Mouse (Mus musculus) right cerebral cortex, postnatal 25 days (tissue): ENCODE measurements around the gene AI413582.

Experiments
- DNase-seq: peaks from one replicate; pipeline ENCODE4 v3.0.0; 2022

AI413582 gene

GRCm38 (mm10) chr17:27578487-27578886 lies 12.9 kb upstream of the AI413582 start:
- DNase-seq, result no peak

DNA sequence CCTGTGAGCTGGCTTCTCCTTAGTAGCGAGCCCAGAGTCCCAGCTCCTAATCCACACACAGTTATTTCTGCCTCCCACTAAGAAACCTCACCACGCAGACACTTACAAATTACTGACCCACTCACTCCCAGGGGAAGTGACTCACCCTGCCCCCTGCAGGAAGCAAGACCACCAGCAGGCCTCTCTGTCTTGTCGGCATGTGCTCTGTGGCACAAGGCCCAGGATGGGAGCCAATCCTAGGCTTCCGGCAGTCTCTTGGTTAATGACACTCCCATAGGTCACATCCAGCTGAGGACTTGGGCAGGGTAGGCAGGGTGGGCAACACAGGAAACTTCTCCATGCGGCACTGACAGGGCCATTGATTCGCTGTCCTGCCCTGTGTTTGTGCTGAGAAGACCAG lies 11.9 kb upstream of the AI413582 start:
- no peak for DNase-seq

DNA sequence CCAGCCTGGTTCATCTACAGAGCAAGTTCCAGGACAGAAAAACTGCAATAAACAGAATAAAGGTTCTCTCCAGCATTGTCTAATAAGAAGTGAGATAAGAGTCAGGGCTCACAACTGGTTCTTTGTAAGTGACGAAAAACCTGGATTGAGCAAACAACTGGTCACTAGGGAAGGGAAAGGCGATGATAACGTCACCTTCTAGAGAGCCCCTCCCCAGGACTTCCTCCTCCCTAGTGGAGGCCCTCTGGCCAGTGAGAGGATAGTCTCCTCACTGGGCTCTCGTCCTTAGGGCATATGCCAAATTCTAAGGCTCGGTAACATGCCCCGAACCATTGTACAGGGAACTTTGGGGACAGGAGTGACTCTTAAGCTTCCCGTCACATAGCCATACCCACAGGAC lies 10.5 kb upstream of the AI413582 start:
- DNase-seq, result no peak

- DNase-seq, result no peak
Observed at GRCm38 (mm10) chr17:27575116-27575776, 9.7 kb upstream of the AI413582 start.

GRCm38 (mm10) chr17:27574470-27575115 lies 9.0 kb upstream of the AI413582 start:
- peak; percentile 65 for DNase-seq

DNA sequence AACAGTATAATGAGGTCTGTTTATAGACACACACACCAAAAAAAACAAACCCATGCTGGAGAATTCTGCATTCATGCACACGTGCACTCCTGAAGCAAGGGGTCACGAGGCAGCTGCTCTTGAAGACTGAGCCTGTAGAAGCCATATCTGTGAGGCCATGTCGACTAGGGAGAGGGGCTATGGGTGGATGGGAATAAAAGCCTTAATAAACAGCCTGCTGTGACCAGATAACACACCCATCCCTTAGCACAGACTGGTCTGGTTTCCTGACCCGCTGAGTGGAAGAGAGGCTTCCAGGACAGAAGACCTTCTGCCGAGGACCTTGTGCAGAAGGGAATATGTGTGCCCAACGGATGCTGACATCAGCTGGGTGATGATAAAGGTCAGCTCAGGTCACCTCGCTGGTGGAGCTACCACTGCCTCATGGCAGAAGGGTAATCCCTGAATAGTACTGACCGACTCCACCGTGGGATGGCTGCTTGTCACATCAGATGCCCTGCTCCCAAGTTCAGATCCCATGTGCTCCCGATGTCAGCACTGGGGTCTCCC lies 8.3 kb upstream of the AI413582 start:
- DNase-seq, result no peak

- DNase-seq, result no peak
Observed at GRCm38 (mm10) chr17:27571315-27571714, 5.8 kb upstream of the AI413582 start.

GRCm38 (mm10) chr17:27568228-27568627 lies 2.7 kb upstream of the AI413582 start:
- no peak for DNase-seq

DNA sequence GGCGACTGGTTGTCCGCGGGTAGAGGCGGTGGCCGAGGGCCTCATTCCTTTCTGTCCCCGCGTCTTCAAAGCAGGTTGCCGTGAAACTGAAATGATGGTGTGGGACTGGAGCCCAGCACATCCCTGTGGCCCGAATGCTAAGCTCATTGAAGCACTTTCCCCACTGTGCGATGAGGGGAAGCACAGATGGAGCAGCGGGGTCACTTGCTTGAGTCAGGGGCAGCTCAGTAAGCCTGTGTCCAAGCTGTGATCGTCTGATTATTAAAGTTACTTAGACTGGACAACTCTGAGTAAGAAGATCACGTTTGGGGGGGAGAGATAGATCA lies 349 bp upstream of the AI413582 start:
- DNase-seq, result no peak

GRCm38 (mm10) chr17:27564391-27565162 lies 979 bp downstream of the AI413582 start:
- DNase-seq, result no peak

GRCm38 (mm10) chr17:27563771-27564244 lies 1.7 kb downstream of the AI413582 start:
- DNase-seq, result no peak

GRCm38 (mm10) chr17:27561809-27562526 lies 3.6 kb downstream of the AI413582 start:
- peak; percentile 79 for DNase-seq

DNA sequence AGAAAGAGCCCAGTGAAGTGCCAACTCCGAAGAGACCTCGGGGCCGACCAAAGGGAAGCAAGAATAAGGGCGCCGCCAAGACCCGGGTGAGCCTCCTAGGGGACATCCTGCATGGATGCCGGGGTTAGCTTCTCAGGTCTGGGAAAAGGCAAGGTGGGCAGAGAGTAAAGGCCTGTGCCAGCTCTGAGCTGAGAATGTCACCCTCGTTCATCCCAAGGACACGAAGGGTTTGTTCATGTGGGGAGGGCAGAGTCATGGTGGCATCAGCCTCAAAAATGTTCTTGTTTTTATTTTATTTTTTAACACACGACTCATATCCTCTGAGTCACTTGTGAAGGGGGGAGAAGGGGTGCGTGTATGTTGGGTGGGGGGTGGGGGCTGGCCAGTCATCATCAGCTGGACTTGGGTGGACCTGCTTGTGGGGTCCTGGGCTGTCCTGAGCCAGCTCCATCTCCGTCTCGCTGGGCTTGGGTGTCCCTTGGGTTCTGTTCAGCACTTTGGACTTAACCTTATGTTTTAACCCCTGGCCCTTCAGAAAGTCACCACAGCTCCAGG lies 4.6 kb downstream of the AI413582 start:
- no peak for DNase-seq

- DNase-seq, result no peak
Observed at GRCm38 (mm10) chr17:27559596-27559995, 6.0 kb downstream of the AI413582 start.

- no peak for DNase-seq
Observed at GRCm38 (mm10) chr17:27558845-27559244, 6.7 kb downstream of the AI413582 start.

- no peak for DNase-seq
Observed at GRCm38 (mm10) chr17:27557927-27558661, 7.5 kb downstream of the AI413582 start.

DNA sequence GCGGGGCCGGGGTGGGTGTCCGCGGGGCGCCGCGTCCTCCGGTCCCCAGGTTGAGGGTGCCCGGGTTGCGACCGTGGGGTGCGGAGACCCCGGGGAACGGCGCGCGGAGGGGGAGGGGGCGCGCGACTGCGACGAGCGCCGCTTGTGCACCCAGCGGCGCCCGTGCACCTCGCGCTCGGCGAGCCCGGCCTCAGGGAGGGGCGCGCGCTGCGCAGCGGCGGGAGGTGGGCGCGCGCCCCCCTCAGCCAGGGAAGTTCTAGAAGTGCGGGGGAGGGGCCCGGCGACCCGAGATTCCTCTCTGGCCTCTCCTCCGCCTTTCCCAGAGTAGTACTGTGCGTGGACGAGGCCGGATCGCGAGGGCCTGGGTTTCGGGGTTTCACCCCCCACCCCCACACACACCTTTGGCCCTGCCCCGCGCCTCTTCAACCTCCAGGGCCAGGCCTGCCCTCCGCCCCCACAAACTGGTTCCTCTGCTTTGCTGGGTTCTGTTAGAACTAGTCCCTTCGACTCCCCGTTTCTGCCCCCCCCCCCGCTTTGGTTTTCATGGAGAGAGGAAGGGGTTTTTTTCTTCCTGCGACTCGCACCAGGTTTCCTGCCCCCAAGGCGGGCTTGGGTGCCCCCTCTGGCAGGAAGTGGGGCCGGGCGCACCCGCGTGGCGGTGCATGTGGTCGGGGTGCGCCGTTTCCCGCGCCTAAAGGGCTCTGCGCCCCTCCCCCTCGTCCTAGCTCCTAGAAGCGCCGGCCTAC lies 8.2 kb downstream of the AI413582 start:
- DNase-seq, result no peak

DNA sequence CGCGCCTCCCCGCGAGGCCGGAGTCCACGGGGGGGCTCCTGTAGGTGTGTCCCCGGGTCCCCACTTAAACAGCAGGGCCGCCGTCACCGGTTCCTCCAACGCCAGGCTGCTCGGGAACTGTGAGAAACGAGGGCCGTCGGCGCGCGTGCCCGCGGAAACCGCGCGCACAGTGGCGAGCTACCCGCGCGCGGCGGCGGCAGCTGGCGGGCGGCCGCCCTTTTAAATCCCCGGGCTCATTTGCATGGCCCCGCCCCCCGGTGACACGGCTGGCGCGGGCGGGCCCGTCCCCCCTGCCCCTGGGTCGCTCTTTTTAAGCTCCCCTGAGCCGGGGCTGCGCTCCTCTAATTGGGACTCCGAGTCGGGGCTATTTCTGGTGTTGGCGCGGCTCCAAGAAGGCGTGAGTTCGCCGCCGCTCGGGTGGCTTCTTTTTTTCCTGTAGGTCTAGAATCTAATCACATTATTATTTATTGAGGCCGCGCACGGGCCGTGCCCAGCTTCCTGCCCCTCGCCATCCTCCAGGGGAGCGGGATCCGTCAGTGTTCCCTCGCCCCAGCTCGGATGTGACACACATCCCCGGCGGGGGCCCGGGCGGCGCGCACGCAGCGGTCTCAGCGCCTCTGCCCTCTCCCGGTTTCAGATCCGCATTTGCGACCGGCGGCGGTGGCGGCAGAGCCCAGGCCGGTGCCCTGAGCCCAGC lies 9.1 kb downstream of the AI413582 start, which contains the start of gene Hmga1:
Gene Hmga1, plus strand, starts transcription at position 183 of the 697 bp plus-strand sequence.
- DNase-seq, result peak; percentile 86

DNA sequence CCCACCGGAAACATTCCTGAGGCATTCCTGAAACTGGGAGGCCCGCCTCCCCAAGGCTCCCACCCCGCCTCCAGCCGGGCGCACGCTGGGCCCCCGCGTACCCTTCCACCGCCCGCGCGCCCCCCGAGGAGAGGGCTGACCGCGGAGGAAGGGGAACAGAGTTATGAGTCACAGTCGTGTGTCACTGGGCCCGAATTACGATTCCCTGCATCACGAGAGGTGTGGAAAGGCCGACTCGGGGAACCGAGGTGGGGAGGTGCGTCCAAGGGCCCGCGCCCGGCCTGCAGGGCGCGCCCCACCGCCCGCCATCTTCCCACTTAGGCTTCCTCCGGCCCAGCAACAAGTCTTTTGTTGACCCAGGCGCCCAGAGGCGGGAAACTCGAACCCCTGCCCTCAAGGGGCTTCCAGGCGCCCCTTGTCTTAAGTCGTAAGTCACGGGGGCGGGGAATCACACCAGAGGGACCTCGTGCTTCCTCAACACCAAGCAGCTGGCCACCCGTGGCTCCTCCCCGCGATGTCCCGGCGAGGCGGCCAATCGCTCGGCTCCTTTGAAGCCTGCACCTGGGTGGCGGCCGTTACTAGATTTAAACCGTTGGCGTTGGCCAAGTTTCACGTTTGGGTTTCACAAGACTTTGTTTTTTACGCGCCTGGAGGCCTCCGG lies 9.9 kb downstream of the AI413582 start:
- DNase-seq, result no peak

- DNase-seq, result no peak
Observed at GRCm38 (mm10) chr17:27555075-27555511, 10.5 kb downstream of the AI413582 start.
